Mouse (Mus musculus) layer of hippocampus, adult 2 months (tissue): Measurements from ENCODE around the gene Pms2. TPM values are rescaled to one million over a fixed set of nuclear protein-coding genes. Genes with fewer than 3 reads are reported as not detected.

Experiments used
- DNase-seq, 2 experiments: peaks; one replicate each; pipeline ENCODE4 v3.0.0; 2022; ENCODE audit warnings: low spot score in 2 of 2
- H3K27ac ChIP-seq: fragments of 200-600 bp; 2 replicates; pipeline ENCODE4 v1.8.1; 2022
- H3K4me3 ChIP-seq: fragments of 200-600 bp; 2 replicates; pipeline ENCODE4 v1.8.1; 2022; ENCODE audit warnings: mild to moderate bottlenecking
- CTCF ChIP-seq: fragments of 200-600 bp; conservative IDR thresholded peaks from 2 replicates; pipeline ENCODE4 v1.8.1; 2022; ENCODE audit warnings: antibody characterized with exemption, mild to moderate bottlenecking, moderate library complexity
- long read RNA-seq, 2 experiments: library from polyadenylated mRNA; stranded (forward); transcript quantifications; one replicate each; pipeline ENCODE4 v2.0.0; 2021; ENCODE audit warnings: borderline mapping rate in 2 of 2
- total RNA-seq, 2 experiments: library from RNA; stranded (reverse); gene quantifications; 2 replicates each; pipeline ENCODE4 v1.2.3; 2021

Pms2 gene
- 10 to 100 TPM; 21.1 to 22.2 TPM for total RNA-seq
- long read RNA-seq, experiment 1, full-length matches to known transcripts: 2 of 8 reads
- long read RNA-seq, experiment 1, partial matches to known transcripts: 0 of 8 reads
- long read RNA-seq, experiment 1, other reads (novel, unspliced or antisense): 6 of 8 reads
- long read RNA-seq, experiment 2, full-length matches to known transcripts: 9 of 17 reads
- long read RNA-seq, experiment 2, partial matches to known transcripts: 1 of 17 reads
- long read RNA-seq, experiment 2, other reads (novel, unspliced or antisense): 7 of 17 reads

DNA sequence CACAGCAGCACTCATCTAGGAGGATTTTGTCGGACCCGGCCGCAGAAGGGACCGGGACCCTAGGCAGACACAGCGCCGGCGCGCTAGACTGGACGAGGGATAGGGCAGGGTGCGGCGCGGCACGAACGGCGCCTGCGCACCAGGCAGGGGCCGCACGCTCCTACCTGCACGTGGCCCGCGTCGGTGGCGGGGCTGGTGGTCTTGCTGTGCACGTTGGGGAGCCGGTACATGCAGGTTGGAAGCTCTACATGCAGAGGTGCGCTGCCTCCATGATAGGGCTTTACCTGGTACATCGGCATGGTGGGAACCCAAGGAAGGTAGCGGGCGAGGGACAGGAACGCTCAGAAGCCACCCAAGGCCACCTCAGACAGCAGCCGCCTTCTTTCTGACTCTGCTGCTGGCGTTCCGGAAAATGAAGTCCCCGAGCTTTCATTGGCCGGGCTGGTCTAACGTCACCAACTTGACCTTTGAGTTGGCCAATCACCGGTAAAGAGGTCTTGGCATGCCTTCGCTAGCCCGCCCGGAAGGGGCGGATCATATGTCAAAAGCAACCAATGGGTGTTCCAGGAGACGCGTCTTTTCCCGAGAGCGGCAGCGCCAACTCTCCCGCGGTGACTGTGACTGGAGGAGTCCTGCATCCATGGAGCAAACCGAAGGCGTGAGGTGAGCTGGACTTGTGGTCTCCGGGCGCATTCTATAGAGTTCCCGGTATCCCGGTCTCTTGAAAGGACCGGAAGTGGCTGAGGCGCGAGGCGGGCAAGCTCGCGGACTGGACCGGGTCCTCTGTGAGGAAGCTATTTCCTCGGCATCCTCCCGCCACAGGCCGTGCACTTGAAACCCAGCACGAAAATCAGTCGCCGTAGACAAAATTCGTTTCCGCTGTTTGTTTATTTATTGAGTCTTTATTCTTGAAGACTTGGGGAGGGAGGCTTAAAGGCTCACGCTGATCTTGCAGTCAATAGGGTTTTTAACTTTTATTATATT, at the start of gene Pms2, which contains the start of gene Aimp2:
Gene Pms2, plus strand, starts transcription at position 548 of the 984 bp plus-strand sequence.
Gene Aimp2, minus strand, starts transcription at position 431 of the 984 bp plus-strand sequence.
- peak; percentile 94 to 99 for DNase-seq
- TF ChIP-seq CTCF: 0 out of 2 replicates have a peak, but pooled peaks have one; percentile 2
- Histone ChIP-seq H3K27ac (peak within 1 kb of the TSS; percentile 85), H3K4me3 (peak within 1 kb of the TSS; percentile 84)

GRCm38 (mm10) chr5:143871547-143872169, 38.1 kb upstream of the Pms2 start:
- TF ChIP-seq CTCF: no peak
- H3K27ac ChIP-seq: no peak overlapping the region
- no peak overlapping the region for H3K4me3 ChIP-seq
- no peak for DNase-seq

DNA sequence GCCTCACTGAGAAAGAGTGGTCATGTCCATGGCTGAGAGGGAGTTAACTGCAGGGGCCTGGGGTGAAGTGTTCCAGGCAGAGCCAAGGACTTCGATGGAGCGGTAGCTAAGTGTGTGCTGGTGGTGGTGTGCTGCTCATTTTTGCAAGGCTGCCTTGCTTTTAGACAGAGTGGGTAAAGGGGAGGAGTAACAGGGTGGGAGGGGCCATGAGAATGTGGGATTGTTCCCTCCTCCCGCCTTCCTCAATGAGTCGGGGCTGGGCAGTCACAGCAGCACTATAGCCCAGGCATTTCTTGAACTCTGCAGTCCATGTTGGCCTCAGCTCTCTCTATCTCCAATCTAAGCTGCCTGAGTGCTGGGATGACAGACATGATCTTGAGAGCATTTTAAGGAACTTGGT, 35.2 kb upstream of the Pms2 start:
- no peak overlapping the region for H3K27ac ChIP-seq
- no peak overlapping the region for H3K4me3 ChIP-seq
- no peak for TF ChIP-seq CTCF
- DNase-seq: no peak

DNA sequence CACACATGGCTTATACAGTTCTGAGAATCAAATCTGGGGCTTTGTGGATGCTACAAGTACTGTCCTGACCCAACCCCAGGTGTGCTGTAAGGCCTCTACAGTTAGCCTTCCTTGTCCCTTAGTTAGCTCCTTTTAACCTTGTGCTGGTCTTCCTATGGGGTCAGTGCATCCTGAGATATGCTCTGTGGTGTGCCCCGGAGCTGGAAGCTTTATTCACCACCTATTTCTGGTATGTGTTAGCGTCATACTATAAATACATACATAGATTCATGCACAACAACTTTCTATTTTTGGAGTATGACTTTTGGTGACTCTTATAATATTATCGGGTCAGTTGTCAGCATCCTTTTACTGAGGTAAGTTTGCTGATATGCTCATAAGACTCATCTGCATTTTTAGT, 24.5 kb upstream of the Pms2 start:
- no peak for TF ChIP-seq CTCF
- no peak for DNase-seq
- Histone ChIP-seq H3K4me3 (no peak overlapping the region), H3K27ac (no peak overlapping the region)

GRCm38 (mm10) chr5:143890741-143891140, 19.0 kb upstream of the Pms2 start:
- Histone ChIP-seq H3K4me3 (no peak overlapping the region), H3K27ac (no peak overlapping the region)
- no peak for DNase-seq
- no peak for TF ChIP-seq CTCF

- peak; percentile 71 for TF ChIP-seq CTCF
- DNase-seq: peak in 1 of 2 experiments; percentile 34
- Histone ChIP-seq H3K4me3 (no peak overlapping the region), H3K27ac (peak overlapping the region; percentile 28; the same call in 1 of the 2 replicates)
Measured at GRCm38 (mm10) chr5:143892255-143892886, 17.4 kb upstream of the Pms2 start.

DNA sequence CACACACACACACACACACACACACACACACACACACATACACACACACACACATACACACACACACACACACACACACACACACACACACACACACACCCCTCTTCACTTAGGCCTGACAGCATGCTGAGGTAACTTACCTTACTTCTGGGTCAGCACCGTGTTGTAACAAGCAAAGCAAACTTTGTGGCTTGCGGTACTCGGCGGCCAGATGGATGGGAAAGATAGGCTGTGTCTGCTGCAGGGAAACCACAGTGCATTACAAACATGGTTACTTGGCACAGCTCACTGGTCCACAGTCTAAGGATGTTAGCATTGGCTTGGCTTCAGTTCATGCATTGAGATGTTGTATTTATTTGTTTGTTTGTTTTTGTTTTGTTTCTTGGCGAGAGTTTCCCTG, 16.4 kb upstream of the Pms2 start:
- Histone ChIP-seq H3K27ac (peak overlapping the region; percentile 18; the same call in 1 of the 2 replicates), H3K4me3 (no peak overlapping the region)
- DNase-seq: no peak
- no peak for TF ChIP-seq CTCF

GRCm38 (mm10) chr5:143897635-143898330, 12.0 kb upstream of the Pms2 start, which contains the start of gene Ankrd61:
TSS of gene Ankrd61 (minus strand) at chr5:143897685.
- peak; percentile 23; the same call in 1 of the 2 replicates for TF ChIP-seq CTCF
- no peak within 1 kb of the TSS for H3K4me3 ChIP-seq
- no peak for DNase-seq
- H3K27ac ChIP-seq: no peak within 1 kb of the TSS

GRCm38 (mm10) chr5:143902111-143902510, 7.7 kb upstream of the Pms2 start:
- TF ChIP-seq CTCF: no peak

DNA sequence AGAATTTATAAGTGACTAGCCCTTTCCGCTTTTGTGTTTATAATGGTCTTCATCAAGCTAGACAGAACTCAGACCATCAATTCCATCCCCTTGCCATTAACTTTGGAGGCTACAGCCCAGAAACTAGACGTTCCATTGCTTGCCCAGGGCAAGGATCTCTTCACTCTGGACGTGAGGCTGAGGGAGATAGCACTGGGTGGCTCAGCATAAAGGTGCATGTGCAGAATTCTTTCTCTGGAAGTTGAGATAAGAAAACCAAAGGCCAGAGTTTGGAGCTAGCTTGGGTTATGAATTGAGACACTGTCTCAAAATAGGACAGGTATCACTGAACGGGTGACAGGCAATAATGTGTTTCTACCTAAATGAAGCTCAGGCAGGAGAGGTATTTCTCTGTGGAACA, 6.0 kb upstream of the Pms2 start:
- no peak for TF ChIP-seq CTCF
- Histone ChIP-seq H3K27ac (no peak overlapping the region), H3K4me3 (no peak overlapping the region)
- no peak for DNase-seq

More at GRCm38 (mm10) chr5:143902111-143902510, 7.7 kb upstream of the Pms2 start:
- H3K4me3 ChIP-seq: no peak overlapping the region
- peak overlapping the region; percentile 12; the same call in 1 of the 2 replicates for H3K27ac ChIP-seq
- peak; percentile 31 to 37 for DNase-seq

DNA sequence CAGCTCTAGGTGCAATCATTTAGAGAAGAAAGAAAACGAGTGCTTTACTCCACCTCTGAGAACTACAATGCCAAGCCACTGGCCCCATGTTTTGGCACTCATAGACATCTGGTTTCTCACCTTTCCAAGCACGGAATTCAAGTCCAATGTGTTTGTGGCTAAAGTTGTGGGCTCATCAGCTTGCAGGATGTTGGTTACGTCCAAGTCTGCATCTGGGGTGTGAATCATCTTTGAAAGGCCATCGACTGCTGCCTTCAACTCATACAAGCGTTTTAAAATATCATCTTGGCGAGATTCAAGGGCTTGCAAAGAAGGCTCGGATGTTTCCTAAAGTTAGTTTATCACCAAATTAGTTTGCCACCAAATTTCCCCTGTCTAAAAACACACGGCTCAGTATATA, 3.3 kb upstream of the Pms2 start:
- Histone ChIP-seq H3K27ac (no peak overlapping the region), H3K4me3 (no peak overlapping the region)
- no peak for DNase-seq
- no peak for TF ChIP-seq CTCF
